Mouse (Mus musculus) testis, adult 2 months (tissue): ENCODE measurements around the gene Scn8a. TPM values are rescaled to one million over a fixed set of nuclear protein-coding genes. Genes with fewer than 3 reads are reported as not detected.

Experiments
- H3K27ac ChIP-seq: fragments of 200-500 bp; 2 replicates; pipeline ENCODE4 v1.5.1; 2012; ENCODE audit warnings: low read depth, low read length; ENCODE audit not compliant: control insufficient read depth, insufficient read depth
- H3K27me3 ChIP-seq: fragments of 200-500 bp; 2 replicates; pipeline ENCODE4 v1.6.1; 2012; ENCODE audit warnings: mild to moderate bottlenecking, low read length, moderate library complexity; ENCODE audit not compliant: control insufficient read depth, insufficient read depth
- H3K36me3 ChIP-seq: fragments of 200-500 bp; 2 replicates; pipeline ENCODE4 v1.6.1; 2012; ENCODE audit warnings: mild to moderate bottlenecking, low read length; ENCODE audit not compliant: control insufficient read depth, insufficient read depth
- H3K4me1 ChIP-seq: fragments of 200-500 bp; 2 replicates; pipeline ENCODE4 v1.6.1; 2012; ENCODE audit warnings: low read length; ENCODE audit not compliant: control insufficient read depth, insufficient read depth
- H3K4me3 ChIP-seq: fragments of 200-500 bp; 2 replicates; pipeline ENCODE4 v1.5.1; 2012; ENCODE audit warnings: low read depth, mild to moderate bottlenecking, low read length, moderate library complexity, mixed read lengths; ENCODE audit not compliant: control insufficient read depth
- CTCF ChIP-seq: fragments of 200-500 bp; IDR thresholded peaks from 2 replicates; pipeline ENCODE4 v1.5.1; 2012; ENCODE audit warnings: low read depth, mild to moderate bottlenecking, inconsistent platforms, low read length, moderate library complexity; ENCODE audit not compliant: control insufficient read depth, insufficient read depth, insufficient replicate concordance
- POLR2A ChIP-seq: fragments of 200-500 bp; IDR thresholded peaks from 2 replicates; pipeline ENCODE4 v1.6.1; 2012; ENCODE audit warnings: low read depth, mild to moderate bottlenecking, inconsistent platforms, low read length, moderate library complexity; ENCODE audit not compliant: control insufficient read depth
- polyA plus RNA-seq: library from polyadenylated mRNA; depleted of rRNA; stranded (reverse); fragments of >200 nt; gene quantifications from 2 replicates; pipeline ENCODE4 v1.2.3, GENCODE M21; 2012; rRNA removed

Scn8a gene
- polyA plus RNA-seq, 1 experiment = 3.4 TPM

GRCm38 (mm10) chr15:101092121-101092828 lies 222.6 kb downstream of the Scn8a start:
- TF ChIP-seq CTCF (no peak), POLR2A (no peak)
- H3K27me3 ChIP-seq = no peaks in the 10 kb centered on the region
- no peak overlapping the region for H3K4me3 ChIP-seq
- peaks cover 15% of the 10 kb centered on the region for H3K4me1 ChIP-seq
- no peaks in the 10 kb centered on the region for H3K36me3 ChIP-seq
- no peak overlapping the region for H3K27ac ChIP-seq

GRCm38 (mm10) chr15:101092829-101093648 lies 223.4 kb downstream of the Scn8a start:
- Histone ChIP-seq H3K36me3 (no peaks in the 10 kb centered on the region), H3K27me3 (no peaks in the 10 kb centered on the region), H3K4me3 (no peak overlapping the region; the same call in 1 of the 2 replicates), H3K4me1 (peaks cover 21% of the 10 kb centered on the region), H3K27ac (no peak overlapping the region)
- no peak for TF ChIP-seq POLR2A
- TF ChIP-seq CTCF = no peak

DNA sequence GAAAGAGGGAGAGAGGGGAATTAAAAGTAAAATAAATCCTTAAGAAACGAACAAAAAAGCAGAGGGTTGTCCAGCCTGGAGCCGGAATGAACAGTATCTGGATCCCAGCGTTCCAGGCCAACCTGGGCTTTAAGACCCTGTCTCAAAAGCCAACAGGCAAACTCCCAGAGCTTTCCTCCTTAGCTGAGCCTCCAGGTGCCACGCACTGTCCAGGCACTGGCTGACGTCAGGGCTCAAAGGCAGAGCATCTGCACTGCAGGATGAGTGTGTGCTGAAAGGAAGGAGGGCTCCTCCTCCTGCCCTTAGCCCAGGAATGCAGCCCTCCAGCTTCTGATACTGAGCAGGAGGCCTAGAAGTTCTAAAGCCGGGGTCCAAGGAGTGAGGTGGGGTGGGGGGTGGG lies 224.3 kb downstream of the Scn8a start:
- peaks cover 26% of the 10 kb centered on the region for H3K4me1 ChIP-seq
- TF ChIP-seq CTCF (no peak), POLR2A (no peak)
- no peaks in the 10 kb centered on the region for H3K36me3 ChIP-seq
- H3K27ac ChIP-seq = no peak overlapping the region
- H3K4me3 ChIP-seq = no peak overlapping the region
- H3K27me3 ChIP-seq = no peaks in the 10 kb centered on the region

- TF ChIP-seq POLR2A (no peak), CTCF (no peak)
- Histone ChIP-seq H3K4me1 (peaks cover 26% of the 10 kb centered on the region), H3K4me3 (no peak overlapping the region), H3K27ac (no peak overlapping the region), H3K27me3 (no peaks in the 10 kb centered on the region), H3K36me3 (no peaks in the 10 kb centered on the region)
Observed at GRCm38 (mm10) chr15:101094979-101095378, 225.3 kb downstream of the Scn8a start.

- no peak overlapping the region for H3K27ac ChIP-seq
- no peaks in the 10 kb centered on the region for H3K27me3 ChIP-seq
- no peak overlapping the region for H3K4me3 ChIP-seq
- TF ChIP-seq POLR2A (no peak), CTCF (no peak)
- no peaks in the 10 kb centered on the region for H3K36me3 ChIP-seq
- peaks cover 26% of the 10 kb centered on the region for H3K4me1 ChIP-seq
Observed at GRCm38 (mm10) chr15:101095392-101095791, 225.7 kb downstream of the Scn8a start.

Other genes starting within 250 kb of the Scn8a start
- gene Smagp, start 232.9 kb upstream of the Scn8a start, polyA plus RNA-seq = 3.6 and 4.9 TPM in 2 replicates
- gene Bin2, start 200.3 kb upstream of the Scn8a start, polyA plus RNA-seq = 19.3 and 19.7 TPM in 2 replicates
- gene Cela1, start 181.9 kb upstream of the Scn8a start, polyA plus RNA-seq = 1.3 and 1.6 TPM in 2 replicates
- gene Galnt6, start 140.5 kb upstream of the Scn8a start, polyA plus RNA-seq = 0.67 and 0.78 TPM in 2 replicates
- 18.2 and 18.3 TPM in 2 replicates for gene Slc4a8, start 108.1 kb upstream of the Scn8a start, polyA plus RNA-seq
- gene Gm47841, start 177.5 kb downstream of the Scn8a start, polyA plus RNA-seq = 79.8 and 97.0 TPM in 2 replicates
- 0.44 and 0.46 TPM in 2 replicates for gene Fignl2, start 208.7 kb downstream of the Scn8a start, polyA plus RNA-seq
- gene Ankrd33, start 245.9 kb downstream of the Scn8a start, polyA plus RNA-seq = not detected in 2 replicates